Mouse (Mus musculus): Measurements from ENCODE around the gene Odf3b.

GRCm38 (mm10) chr15:89399716-89400115, 20.6 kb upstream of the Odf3b start:
- TF ChIP-seq POLR2A (IDR thresholded peaks at IDR 0.05; ENCODE audit: borderline replicate concordance, extremely low read depth, low read depth, low read length) (no peak), CTCF (IDR thresholded peaks at IDR 0.05; ENCODE audit: insufficient read depth, low read length) (no peak)
